Mouse (Mus musculus) layer of hippocampus, adult 18-20 months (tissue): ENCODE measurements at regions not wholly inside any gene's neighbourhood (a gene's known extent, or its start where the extent isn't known, plus 50 kb on each side); places are given as distances from the start of the nearest gene placed in this dataset.

ENCODE experiments used
- DNase-seq, 2 experiments: peaks; one replicate each; pipeline ENCODE4 v3.0.0; 2022; ENCODE audit warnings: low spot score in 2 of 2

GRCm38 (mm10) chr9:50395543-50395942 is 50.8 kb upstream of the Rpl10-ps3 start:
- no peak for DNase-seq

DNA sequence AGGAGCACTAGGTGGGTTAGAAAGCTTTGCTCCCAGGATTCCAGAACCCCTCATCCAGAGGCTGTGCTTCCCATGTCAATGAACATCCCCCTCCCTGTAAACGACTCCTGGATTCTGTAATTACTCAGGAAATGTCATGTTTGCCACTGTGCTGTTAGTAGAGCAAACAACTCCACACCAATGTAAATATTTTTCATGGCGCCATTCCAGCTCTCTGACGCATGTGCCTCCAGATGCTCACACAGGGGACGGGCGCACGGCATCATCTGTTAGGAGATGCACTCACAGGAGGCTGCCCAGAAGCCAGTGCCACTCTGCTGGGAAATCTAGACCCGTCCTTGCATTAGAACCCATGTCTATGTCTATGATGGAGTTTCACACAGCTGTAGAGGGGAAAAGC is 51.3 kb upstream of the Rpl10-ps3 start:
- DNase-seq: no peak

GRCm38 (mm10) chr9:50408396-50408795 is 63.6 kb upstream of the Rpl10-ps3 start:
- no peak for DNase-seq

DNA sequence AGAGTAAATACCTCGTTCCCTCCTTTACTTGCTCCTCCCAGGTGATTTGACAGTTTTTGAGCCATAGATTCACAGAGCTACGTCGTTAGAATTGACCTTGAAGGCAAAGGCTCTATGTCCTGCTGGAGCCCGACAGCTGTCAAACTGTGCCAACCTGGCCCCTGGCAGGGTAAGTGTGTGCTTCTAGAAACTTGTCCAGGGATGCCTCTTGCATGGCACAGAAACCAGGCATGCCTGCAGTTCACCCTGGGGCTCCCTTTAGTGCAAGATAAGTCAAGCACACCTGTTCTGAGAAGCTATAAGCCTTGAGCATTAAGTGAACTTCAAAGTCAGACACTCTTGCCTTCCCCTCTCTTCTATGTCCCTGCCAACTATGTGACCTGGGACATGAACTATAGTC is 64.1 kb upstream of the Rpl10-ps3 start:
- no peak for DNase-seq

- no peak for DNase-seq
Measured at GRCm38 (mm10) chr9:50412986-50413385, 68.2 kb upstream of the Rpl10-ps3 start.

- no peak for DNase-seq
Measured at GRCm38 (mm10) chr9:50413514-50414335, 69.0 kb upstream of the Rpl10-ps3 start.

- DNase-seq: no peak
Measured at GRCm38 (mm10) chr9:50414796-50415340, 70.1 kb upstream of the Rpl10-ps3 start.

DNA sequence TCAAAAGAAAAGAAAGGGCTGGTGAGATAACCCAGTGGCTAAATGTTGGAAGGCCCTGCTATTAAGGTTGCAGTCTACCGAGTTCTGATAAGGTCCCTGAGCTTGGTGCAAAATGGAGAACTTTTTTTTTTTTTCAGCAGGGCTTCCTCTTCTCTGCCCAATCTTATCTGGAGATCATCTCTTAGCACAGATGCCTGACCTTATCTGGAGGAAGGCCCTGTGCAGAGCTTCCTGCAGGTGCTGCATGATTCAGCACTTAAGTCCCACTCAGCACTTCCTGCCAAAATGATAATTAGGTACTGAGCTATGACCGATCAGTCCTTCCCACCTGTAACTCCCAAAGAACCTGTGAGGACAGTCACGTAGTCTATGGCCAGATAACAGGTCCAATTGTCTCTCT is 71.9 kb upstream of the Rpl10-ps3 start:
- no peak for DNase-seq

DNA sequence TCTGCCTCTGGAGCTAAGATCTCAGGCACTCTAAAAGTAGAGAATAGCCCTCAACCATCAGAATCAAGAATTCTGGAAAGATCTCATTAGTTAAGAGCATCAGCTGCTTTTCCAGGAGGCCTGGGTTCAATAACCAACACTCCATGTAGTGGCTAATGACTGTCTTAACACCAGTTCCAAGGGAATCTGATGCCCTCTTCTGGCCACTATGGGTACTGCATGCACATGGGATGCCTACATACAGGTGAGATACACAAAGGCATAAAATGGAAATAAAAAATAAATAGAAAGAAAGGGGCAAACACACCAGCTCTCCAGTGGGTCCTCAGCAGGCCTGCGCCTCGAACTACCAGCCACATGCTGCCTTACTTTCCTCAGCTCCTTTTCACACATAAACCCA is 73.3 kb upstream of the Plet1 start:
- DNase-seq: no peak

DNA sequence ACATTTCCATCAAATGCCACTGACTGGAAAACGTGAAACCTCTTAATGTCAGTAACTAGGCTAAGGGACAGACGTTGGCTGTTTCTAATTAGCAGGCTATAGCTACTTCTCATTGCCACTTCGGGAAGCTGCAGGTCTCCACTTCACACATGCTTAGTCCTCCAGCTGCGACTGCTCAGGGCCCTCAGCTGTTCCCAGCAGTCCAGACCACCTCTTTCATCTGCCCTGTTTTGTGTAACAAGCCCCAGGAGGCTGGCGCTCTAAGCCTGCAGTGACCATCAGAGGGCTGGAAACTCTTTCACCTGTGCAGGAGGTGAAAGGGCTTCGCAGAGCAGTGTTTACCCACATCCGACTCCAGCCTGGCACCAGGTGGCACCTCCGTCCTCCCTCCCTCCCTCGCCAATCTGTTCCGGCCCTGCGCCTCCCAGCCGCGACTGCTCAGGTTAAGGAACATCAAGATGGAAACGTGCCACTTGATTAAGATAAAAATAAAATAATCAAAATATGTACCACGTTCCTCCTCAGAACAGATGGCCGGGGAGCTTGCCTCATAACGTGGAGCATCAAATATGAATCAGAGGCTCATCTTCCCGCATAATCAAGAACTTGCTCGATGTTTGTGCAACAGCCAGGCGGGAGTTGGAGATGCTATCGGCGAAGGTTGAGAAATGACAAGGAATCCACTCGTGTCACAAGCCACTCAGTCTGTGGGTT is 72.6 kb upstream of the Plet1 start:
- DNase-seq: peak; percentile 50 to 67

DNA sequence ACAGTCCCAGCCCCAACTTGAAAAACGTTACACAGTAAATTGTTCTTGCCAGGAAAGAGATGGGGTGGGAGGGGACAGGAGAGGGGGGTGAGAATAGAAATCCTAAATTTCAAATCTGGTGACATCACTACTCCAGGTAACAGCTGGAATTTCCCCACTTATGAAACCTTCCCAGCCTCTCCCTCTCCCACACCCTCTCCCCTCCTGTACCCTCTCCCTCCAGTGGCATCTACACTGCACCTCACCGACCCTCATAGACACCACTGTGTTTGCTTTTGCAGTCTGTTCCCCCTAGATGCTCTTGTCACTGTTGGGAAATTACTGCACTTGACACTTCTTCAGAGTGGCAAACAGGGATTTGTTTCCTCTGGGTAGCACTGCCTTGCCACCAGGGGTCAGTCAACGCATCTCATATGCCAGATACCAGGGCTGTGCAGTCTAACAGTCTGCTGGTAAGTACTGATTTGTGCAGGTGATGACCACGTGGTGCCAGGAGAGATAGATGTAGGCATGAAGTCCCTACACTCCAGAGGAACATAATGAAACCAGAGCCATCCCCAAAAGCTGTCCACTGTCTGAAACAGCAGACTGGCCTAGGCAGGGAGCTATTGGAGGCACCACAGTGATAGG is 68.3 kb upstream of the Plet1 start:
- no peak for DNase-seq

GRCm38 (mm10) chr9:50430147-50430546 is 64.2 kb upstream of the Plet1 start:
- DNase-seq: no peak

DNA sequence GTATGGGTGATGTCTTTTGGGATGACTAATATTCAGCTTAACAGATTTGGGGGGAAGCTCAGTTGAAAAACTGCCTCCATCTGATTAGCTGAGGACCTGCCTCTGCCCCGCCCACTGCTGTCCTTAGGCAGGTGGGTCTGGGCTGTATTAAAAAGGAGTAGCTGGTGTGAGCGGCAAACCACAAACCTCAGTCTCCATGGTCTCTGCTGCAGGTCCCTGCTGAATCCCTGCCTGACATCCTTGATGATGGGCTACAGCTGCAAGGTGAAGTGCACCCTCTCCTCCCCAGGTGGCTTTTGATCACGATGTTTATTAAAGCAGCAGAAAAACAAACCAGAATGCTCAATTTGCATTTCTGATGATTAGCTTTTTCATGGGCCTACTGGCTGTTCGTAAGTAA is 60.8 kb upstream of the Plet1 start:
- DNase-seq: no peak

- no peak for DNase-seq
Measured at GRCm38 (mm10) chr9:50433978-50434377, 60.3 kb upstream of the Plet1 start.

DNA sequence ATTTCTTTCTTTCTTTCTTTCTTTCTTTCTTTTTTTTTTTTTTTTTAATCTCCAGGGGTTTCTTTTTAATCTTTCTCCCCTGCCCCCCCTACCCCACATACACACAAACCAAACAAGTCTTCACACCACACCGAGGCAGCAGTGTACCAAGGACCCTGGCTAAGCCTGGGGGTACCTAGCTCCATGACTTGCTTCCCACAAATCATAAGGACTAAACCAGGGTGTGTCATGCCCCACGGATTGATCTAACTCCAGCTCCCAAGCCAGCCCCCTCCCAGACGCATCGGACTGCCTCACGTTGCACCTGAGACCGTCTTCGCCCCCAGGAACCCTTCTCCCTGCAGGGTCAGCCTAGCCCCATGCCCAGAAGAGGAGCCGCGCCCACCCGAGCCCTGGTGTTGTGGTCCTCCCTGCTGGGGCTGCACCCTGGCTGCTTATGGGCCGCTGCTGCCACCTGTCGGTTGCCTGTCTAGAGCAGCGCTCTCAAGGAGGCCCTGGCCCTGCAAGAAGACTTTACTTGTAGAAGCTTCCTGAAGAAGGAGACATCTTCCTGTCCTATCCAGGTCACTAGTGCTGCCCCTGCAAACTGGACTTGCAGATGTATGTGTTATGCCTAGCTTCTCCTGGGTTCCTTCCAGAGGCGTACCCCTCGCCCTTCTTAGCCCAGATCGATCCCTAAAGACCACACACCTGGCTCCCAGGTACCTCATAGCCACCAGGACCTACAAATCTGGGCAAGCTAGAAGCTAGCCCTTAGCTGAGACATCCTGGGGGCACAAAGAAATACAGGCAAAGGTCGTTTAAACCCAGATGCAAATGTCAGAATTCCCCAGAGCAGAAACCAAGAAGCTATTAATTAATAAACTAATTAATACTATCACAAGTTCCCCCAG is 56.2 kb upstream of the Plet1 start:
- DNase-seq: peak; percentile 68 to 86

GRCm38 (mm10) chr9:50438738-50439137 is 55.6 kb upstream of the Plet1 start:
- DNase-seq: no peak

DNA sequence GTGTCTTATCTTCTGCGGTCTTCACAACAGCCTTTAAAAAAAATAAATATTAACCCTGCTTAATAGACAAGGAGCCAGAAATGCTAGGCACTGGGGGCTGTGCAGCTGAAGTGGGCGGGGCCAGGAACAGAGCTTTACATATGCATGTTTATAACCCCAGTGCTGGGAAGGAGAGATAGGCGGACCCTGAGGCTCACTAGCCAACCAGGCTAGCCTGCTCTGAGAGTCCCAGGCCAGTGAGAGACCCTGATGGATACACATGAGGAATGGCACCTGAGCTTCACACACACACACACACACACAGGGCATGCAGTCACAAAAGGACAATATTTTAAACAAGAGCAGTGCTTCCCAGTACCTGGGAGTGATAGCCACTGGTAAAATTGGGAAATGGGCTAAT is 54.1 kb upstream of the Plet1 start:
- DNase-seq: no peak

- DNase-seq: peak in 1 of 2 experiments; percentile 35
Measured at GRCm38 (mm10) chr9:50440689-50441088, 53.6 kb upstream of the Plet1 start.

DNA sequence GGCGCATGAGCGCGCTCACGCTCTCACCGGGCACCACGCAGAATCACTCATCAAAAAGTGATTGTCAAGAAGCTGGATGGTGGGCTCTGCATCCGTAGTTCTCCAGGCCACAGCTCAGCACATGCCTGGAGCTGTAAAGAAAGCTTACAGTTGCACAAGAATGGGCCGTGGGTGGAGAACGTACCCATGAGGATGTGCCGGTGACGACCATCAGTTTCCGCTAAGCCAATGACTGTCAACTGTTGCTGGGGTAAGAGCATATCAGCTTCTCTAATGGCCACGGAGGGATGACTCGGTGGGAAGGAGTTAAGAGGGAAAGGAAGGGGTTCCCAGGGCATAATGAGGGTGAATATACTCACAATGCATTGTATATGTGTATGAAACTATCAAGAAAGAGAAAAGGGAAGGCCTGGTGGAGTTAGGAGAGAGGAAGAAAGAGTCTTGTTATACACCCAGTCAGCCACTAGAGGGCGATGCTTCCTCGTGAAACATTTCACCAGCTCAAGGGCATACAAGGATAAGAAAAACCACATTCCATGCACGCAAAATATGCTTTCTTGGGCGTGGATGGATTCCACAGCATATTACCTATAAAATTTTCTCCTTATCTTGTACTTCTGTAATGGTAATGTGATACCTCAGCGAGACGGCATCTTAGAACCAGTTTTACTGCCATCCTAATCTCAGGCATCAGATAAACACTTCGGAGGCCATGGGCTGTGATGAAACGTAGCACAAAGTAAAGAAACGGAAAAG is 50.4 kb upstream of the Plet1 start:
- peak; percentile 51 to 84 for DNase-seq
